Mouse (Mus musculus) megakaryocyte, embryonic 14.5 days (primary cell): ENCODE results near the gene Rin2.

ENCODE experiments used
- FLI1 ChIP-seq: IDR thresholded peaks from 2 replicates; pipeline ENCODE4 v1.6.1; 2012; ENCODE audit warnings: low read length, inconsistent platforms, mixed read lengths
- GATA1 ChIP-seq: IDR thresholded peaks from 3 replicates; pipeline ENCODE4 v1.6.1; 2012; ENCODE audit warnings: mixed read lengths, low read length, inconsistent platforms, borderline replicate concordance

DNA sequence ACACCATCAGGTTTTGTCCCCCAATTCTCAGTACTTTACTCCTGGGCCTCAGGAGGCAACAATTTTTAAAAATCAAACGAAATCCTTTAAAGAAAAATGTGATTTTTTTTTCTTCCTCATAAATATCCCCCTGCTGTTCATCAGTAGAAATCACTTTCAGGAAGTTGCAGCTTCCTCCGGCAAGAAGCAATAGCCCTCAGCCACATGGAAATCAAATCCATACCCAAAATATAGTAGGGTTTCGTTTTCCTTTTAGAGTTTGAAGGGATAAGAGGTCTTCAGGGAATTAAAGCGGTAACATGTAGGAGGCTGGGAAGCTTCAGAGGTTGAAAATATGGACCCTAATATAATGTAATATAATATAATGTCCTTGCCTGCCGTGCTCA, 157.8 kb downstream of the Rin2 start:
- TF ChIP-seq GATA1 (no peak), FLI1 (no peak)
